Mouse (Mus musculus) heart, postnatal 14 days (tissue): ENCODE measurements around the gene Myh7b. TPM values are rescaled to one million over a fixed set of nuclear protein-coding genes. Genes with fewer than 3 reads are reported as not detected.
A peak's percentile ranks its signal among the peaks of the same experiment; 100 is the strongest.
"Not testable (repeated sequence)": the region's sequence is repeated elsewhere in the genome, so short reads cannot be mapped to it uniquely, and the experiment has no call there.

Source experiments
- DNase-seq, 2 experiments: peaks; one replicate each; pipeline ENCODE4 v3.0.0; 2021 to 2022
- intact Hi-C: fragments of 180-260 bp; cut with DNase I; formaldehyde crosslinking; loops from one replicate; pipeline ENCODE4 v1.15.1; 2025
- total RNA-seq, 2 experiments: library from RNA; stranded (reverse); gene quantifications; 2 replicates each; pipeline ENCODE4 v1.2.3; 2021

Gene Myh7b
- total RNA-seq, 2 experiments from 2014 or later, result 31.7 to 37.8 TPM

- intact Hi-C loops, result no loop called here
- no peak for DNase-seq
Measured at GRCm38 (mm10) chr2:155595516-155595915, 15.5 kb upstream of the Myh7b start.

GRCm38 (mm10) chr2:155603707-155604106 is 7.3 kb upstream of the Myh7b start:
- peak in 1 of 2 experiments; percentile 26 for DNase-seq
- intact Hi-C loops, result no loop called here

- DNase-seq, result no peak
- intact Hi-C loops, result no loop called here
Measured at GRCm38 (mm10) chr2:155604560-155605235, 6.3 kb upstream of the Myh7b start.

- DNase-seq, intact Hi-C loops: not testable (repeated sequence)
Measured at GRCm38 (mm10) chr2:155605236-155605589, 5.8 kb upstream of the Myh7b start.

GRCm38 (mm10) chr2:155606360-155606759 is 4.7 kb upstream of the Myh7b start:
- DNase-seq, result peak; percentile 55 to 66
- intact Hi-C loops, result no loop called here

- no peak for DNase-seq
- intact Hi-C loops, result no loop called here
Measured at GRCm38 (mm10) chr2:155611834-155612550, 980 bp downstream of the Myh7b start.

GRCm38 (mm10) chr2:155613326-155613755 is 2.3 kb downstream of the Myh7b start:
- peak; percentile 55 to 73 for DNase-seq

GRCm38 (mm10) chr2:155613953-155614352 is 2.9 kb downstream of the Myh7b start:
- no peak for DNase-seq
- intact Hi-C loops, result no loop called here

More at GRCm38 (mm10) chr2:155613326-155613755, 2.3 kb downstream of the Myh7b start:
- intact Hi-C loops, result no loop called here

- DNase-seq, result no peak
- intact Hi-C loops, result no loop called here
Measured at GRCm38 (mm10) chr2:155616971-155617370, 6.0 kb downstream of the Myh7b start.

GRCm38 (mm10) chr2:155619817-155620216 is 8.8 kb downstream of the Myh7b start:
- intact Hi-C loops, result loop anchor here (2.0 kb wide), 1 partner anchor 103 kb away; the partner anchor contains the start of gene Acss2
- peak; percentile 86 to 95 for DNase-seq

- intact Hi-C loops, result no loop called here
Measured at GRCm38 (mm10) chr2:155622606-155623005, 11.6 kb downstream of the Myh7b start.

GRCm38 (mm10) chr2:155623996-155624395 is 13.0 kb downstream of the Myh7b start:
- DNase-seq, result no peak
- intact Hi-C loops, result no loop called here

More at GRCm38 (mm10) chr2:155622606-155623005, 11.6 kb downstream of the Myh7b start:
- DNase-seq, result no peak

GRCm38 (mm10) chr2:155624730-155625129 is 13.7 kb downstream of the Myh7b start:
- no peak for DNase-seq
- intact Hi-C loops, result no loop called here

- intact Hi-C loops, result no loop called here
- DNase-seq, result no peak
Measured at GRCm38 (mm10) chr2:155626277-155626676, 15.3 kb downstream of the Myh7b start.

- peak; percentile 74 to 84 for DNase-seq
- intact Hi-C loops, result no loop called here
Measured at GRCm38 (mm10) chr2:155627030-155627738, 16.2 kb downstream of the Myh7b start.

GRCm38 (mm10) chr2:155628112-155628511 is 17.1 kb downstream of the Myh7b start:
- no peak for DNase-seq
- intact Hi-C loops, result no loop called here

GRCm38 (mm10) chr2:155628519-155628918 is 17.5 kb downstream of the Myh7b start:
- DNase-seq, result no peak
- intact Hi-C loops, result no loop called here

- intact Hi-C loops, result no loop called here
- DNase-seq, result no peak
Measured at GRCm38 (mm10) chr2:155629231-155629661, 18.2 kb downstream of the Myh7b start.

- intact Hi-C loops, result no loop called here
- no peak for DNase-seq
Measured at GRCm38 (mm10) chr2:155630153-155630552, 19.1 kb downstream of the Myh7b start.

- intact Hi-C loops, result no loop called here
- no peak for DNase-seq
Measured at GRCm38 (mm10) chr2:155630590-155631416, 19.8 kb downstream of the Myh7b start.
